In genomic region chr6:145481938-145482337, GRCm38 (mm10) we compare ENCODE assay signal across 9 mouse cellular contexts.
DNase-seq lines count a peak whose midpoint lies in the region; ATAC-seq lines count a peak whose summit lies in the region.
"Had no signal": no experiment of that assay in that cellular context is flagged by ENCODE, and none has a peak within 500 bp of the region (broad histone marks: within the 10 kb centered on the region; RNA-seq: fewer than 3 reads in every experiment).

No protein-coding gene starts in this region.

- ATAC-seq in embryonic facial prominence, embryonic 14.5 days (ENCODE audit: low read depth) = peak; percentile 87
- no peak for ATAC-seq in megakaryocyte, adult 5-6 weeks (ENCODE audit: poor library complexity, severe bottlenecking)

- H3K4me3 ChIP-seq in embryonic facial prominence, embryonic 14.5 days (ENCODE audit: low read depth, low read length) = no peak overlapping the region
- H3K4me3 ChIP-seq: embryonic facial prominence, embryonic 13.5 days had no signal

- intact Hi-C loops in heart, postnatal 10 days (cut with DNase I) = no loop called here

- H3K27me3 ChIP-seq in embryonic facial prominence, embryonic 14.5 days (replicated peaks; ENCODE audit: control insufficient read depth, insufficient read depth, low read length) = no peaks in the 10 kb centered on the region

- H3K4me2 ChIP-seq in embryonic facial prominence, embryonic 14.5 days (ENCODE audit: low read depth, low read length) = no peak overlapping the region; the same call in 1 of the 2 replicates
- H3K4me2 ChIP-seq: embryonic facial prominence, embryonic 13.5 days had no signal

- peaks cover 32% of the 10 kb centered on the region for H3K4me1 ChIP-seq in embryonic facial prominence, embryonic 14.5 days (ENCODE audit: control insufficient read depth, insufficient read depth, low read length)

- 0 out of 2 replicates have a peak overlapping the region, but pooled peaks have one; percentile 15 for H3K27ac ChIP-seq in embryonic facial prominence, embryonic 14.5 days (replicated peaks; ENCODE audit: low read depth, low read length)
- H3K27ac ChIP-seq: embryonic facial prominence, embryonic 13.5 days had no signal

- no peaks in the 10 kb centered on the region for H3K36me3 ChIP-seq in embryonic facial prominence, embryonic 14.5 days (ENCODE audit: control insufficient read depth, insufficient read depth, low read length)
- H3K36me3 ChIP-seq: embryonic facial prominence, embryonic 13.5 days had no signal

- 37% methylated on average over 15 of the region's 15 CpGs for WGBS in embryonic facial prominence, embryonic 14.5 days

- DNase-seq in heart, adult 11 months = peak; percentile 94
- no peak for DNase-seq in heart, adult 8-10 months (ENCODE audit: low spot score)
- peak; percentile 82 for DNase-seq in embryonic facial prominence, embryonic 14.5 days (ENCODE audit: low spot score)
- DNase-seq in heart, postnatal 10 days = peak; percentile 61 to 65
- peak; percentile 14 for DNase-seq in lung, postnatal 25 days (ENCODE audit: low spot score)
- no peak for DNase-seq in adrenal gland, postnatal 10 days
- DNase-seq in layer of hippocampus, postnatal 25 days (ENCODE audit: extremely low spot score in 1 of 2, low spot score in 1 of 2) = no peak

- no peaks in the 10 kb centered on the region for H3K9me3 ChIP-seq in embryonic facial prominence, embryonic 14.5 days (ENCODE audit: control insufficient read depth, low read length)
- H3K9me3 ChIP-seq: embryonic facial prominence, embryonic 13.5 days had no signal

- no peak overlapping the region for H3K9ac ChIP-seq in embryonic facial prominence, embryonic 14.5 days (ENCODE audit: low read depth, low read length)
- H3K9ac ChIP-seq: embryonic facial prominence, embryonic 13.5 days had no signal

Comparison
In these comparisons a context has a peak if more than half of its experiments do, and no peak if none do; other contexts are left out.
1. DNase-seq: peak in heart, adult 11 months (single experiment), embryonic facial prominence, embryonic 14.5 days (single experiment), heart, postnatal 10 days (2 of 2) and lung, postnatal 25 days (single experiment); none in heart, adult 8-10 months (single experiment), adrenal gland, postnatal 10 days (single experiment) and layer of hippocampus, postnatal 25 days (0 of 2).